8 mouse cellular contexts compared by ENCODE assay signal in genomic region chr5:122131076-122132051, GRCm38 (mm10). TPM values are rescaled to one million over a fixed set of nuclear protein-coding genes. Genes with fewer than 3 reads are reported as not detected.
DNase-seq lines count a peak whose midpoint lies in the region; ATAC-seq and TF ChIP-seq lines count a peak whose summit lies in the region.

No protein-coding gene starts in this region.

- ATAC-seq in kidney, embryonic 14.5 days (ENCODE audit: low FRiP score, low TSS enrichment) = no peak

- H3K4me2 ChIP-seq in kidney, embryonic 14.5 days (replicated peaks; ENCODE audit: low read depth, low read length) = peak overlapping the region; percentile 82

- peak; percentile 90 for DNase-seq in 416B (ENCODE audit: low read depth)
- DNase-seq in adrenal gland, postnatal 4 days (ENCODE audit: low spot score in 2 of 2) = peak; percentile 72 to 85
- DNase-seq in heart, adult 9 months (ENCODE audit: low spot score in 2 of 2) = peak; percentile 72 to 85
- peak; percentile 92 for DNase-seq in liver
- DNase-seq in monocyte, adult 2 months (ENCODE audit: low read depth in 1 of 2, low spot score in 2 of 2) = peak; percentile 54 to 84
- DNase-seq in spleen, postnatal 14 days (ENCODE audit: low spot score in 2 of 2) = peak; percentile 80 to 90

- H3K4me1 ChIP-seq in embryonic fibroblast, embryonic 13.5 days (ENCODE audit: control insufficient read depth, insufficient read depth, low read length) = no peaks in the 10 kb centered on the region
- 0 out of 2 replicates have a peak, but pooled peaks cover 8% of the 10 kb centered on the region for H3K4me1 ChIP-seq in kidney, embryonic 14.5 days (ENCODE audit: control insufficient read depth, insufficient read depth, low read length)

- WGBS in kidney, embryonic 14.5 days = 11% methylated on average over 34 of the region's 34 CpGs

- H3K27ac ChIP-seq in embryonic fibroblast, embryonic 13.5 days (ENCODE audit: insufficient read depth, low read length) = no peak overlapping the region
- H3K27ac ChIP-seq in kidney, embryonic 14.5 days (ENCODE audit: low read depth, low read length) = no peak overlapping the region

- peak overlapping the region; percentile 37; the same call in 1 of the 2 replicates for H3K9ac ChIP-seq in kidney, embryonic 14.5 days (ENCODE audit: low read depth, low read length)

- H3K27me3 ChIP-seq in kidney, embryonic 14.5 days (ENCODE audit: control insufficient read depth, insufficient read depth, low read length) = no peaks in the 10 kb centered on the region

- H3K4me3 ChIP-seq in embryonic fibroblast, embryonic 13.5 days (ENCODE audit: insufficient read depth, low read length) = peak overlapping the region; percentile 9
- peak overlapping the region; percentile 40 for H3K4me3 ChIP-seq in kidney, embryonic 14.5 days (ENCODE audit: low read length)

- H3K36me3 ChIP-seq in kidney, embryonic 14.5 days (ENCODE audit: control insufficient read depth, insufficient read depth, low read length) = no peaks in the 10 kb centered on the region

- peak; percentile 60; the same call in 1 of the 2 replicates for TF ChIP-seq CTCF in embryonic fibroblast, embryonic 13.5 days (IDR thresholded peaks at IDR 0.05; ENCODE audit: borderline replicate concordance, insufficient read depth, low read length)

- TF ChIP-seq POLR2A in embryonic fibroblast, embryonic 13.5 days (IDR thresholded peaks at IDR 0.05; ENCODE audit: low read depth, low read length) = no peak

- H3K9me3 ChIP-seq in kidney, embryonic 14.5 days (ENCODE audit: control insufficient read depth, low read length) = no peaks in the 10 kb centered on the region

RNA-seq across cellular contexts. Expression of gene Ccdc63, which starts 9.3 kb away (rescaled TPM):
- total RNA-seq in adrenal gland, postnatal 4 days (2021) = under 1 TPM; 0.20 to 0.28 TPM
- not detected in 2 replicates for polyA plus RNA-seq in embryonic fibroblast, embryonic 13.5 days (2011; ENCODE audit: insufficient read length, low read depth, missing spikeins)
- 0.31 and 0.36 TPM in 2 replicates for polyA plus RNA-seq in kidney, embryonic 14.5 days (2014; fragmentation: Nextera tagmentation; extraction: Ambion mirVana)

RNA-seq across cellular contexts. Expression of gene Ppp1cc, which starts 26.7 kb away (rescaled TPM):
- 100 to 1,000 TPM; 211 to 221 TPM for total RNA-seq in adrenal gland, postnatal 4 days (2021)
- polyA plus RNA-seq in embryonic fibroblast, embryonic 13.5 days (2011; ENCODE audit: insufficient read length, low read depth, missing spikeins) = 231 and 241 TPM in 2 replicates
- polyA plus RNA-seq in kidney, embryonic 14.5 days (2014; fragmentation: Nextera tagmentation; extraction: Ambion mirVana) = 281 and 296 TPM in 2 replicates

RNA-seq across cellular contexts. Expression of gene Myl2, which starts 30.6 kb away (rescaled TPM):
- total RNA-seq in adrenal gland, postnatal 4 days (2021) = 10 to 100 TPM in 1 of 2 experiments, 1 to 10 TPM in 1; 4.8 to 30.3 TPM
- polyA plus RNA-seq in embryonic fibroblast, embryonic 13.5 days (2011; ENCODE audit: insufficient read length, low read depth, missing spikeins) = 0.76 TPM in 1 of 2 replicates, not detected in the other
- polyA plus RNA-seq in kidney, embryonic 14.5 days (2014; fragmentation: Nextera tagmentation; extraction: Ambion mirVana) = 1.6 TPM in 1 of 2 replicates, not detected in the other
